Mouse (Mus musculus) heart, embryonic 14.5 days (tissue): Measurements from ENCODE around the gene Ttll5. TPM values are rescaled to one million over a fixed set of nuclear protein-coding genes. Genes with fewer than 3 reads are reported as not detected.

Experiments
- ATAC-seq: fragments of 200-750 bp; cut with Nextera tagmentation; 2 replicates; pipeline ENCODE4 v1.8.0; 2017; ENCODE audit warnings: low read depth, moderate TSS enrichment; ENCODE audit not compliant: insufficient number of reproducible peaks, insufficient read depth, low FRiP score
- H3K27ac ChIP-seq, 2 experiments: fragments of 200-500 bp in 1 of 2; fragments of 300-500 bp in 1 of 2; sonication (generic) in 1 of 2; replicated peaks in 1 of 2; 2 replicates each; pipeline ENCODE4 v1.5.1; 2012 to 2014; ENCODE audit warnings: low read depth in 2 of 2, low read length in 2 of 2, control low read depth in 1 of 2, mild to moderate bottlenecking in 1 of 2, mixed read lengths in 1 of 2; ENCODE audit not compliant: control insufficient read depth in 1 of 2, insufficient read depth in 1 of 2
- H3K27me3 ChIP-seq: fragments of 300-500 bp; sonication (generic); 2 replicates; pipeline ENCODE4 v1.6.1; 2014; ENCODE audit warnings: mild to moderate bottlenecking, low read length, control low read depth; ENCODE audit not compliant: control insufficient read depth, insufficient read depth
- H3K36me3 ChIP-seq: fragments of 300-500 bp; sonication (generic); 2 replicates; pipeline ENCODE4 v1.6.1; 2014; ENCODE audit warnings: mild to moderate bottlenecking, control low read depth, low read length, mixed read lengths; ENCODE audit not compliant: control insufficient read depth, insufficient read depth
- H3K4me1 ChIP-seq, 2 experiments: fragments of 200-500 bp in 1 of 2; fragments of 300-500 bp in 1 of 2; sonication (generic) in 1 of 2; 2 replicates each; pipeline ENCODE4 v1.6.1; 2012 to 2014; ENCODE audit warnings: low read length in 2 of 2, control low read depth in 1 of 2, mixed read lengths in 1 of 2; ENCODE audit not compliant: control insufficient read depth in 2 of 2, insufficient read depth in 2 of 2
- H3K4me2 ChIP-seq: fragments of 300-500 bp; sonication (generic); 2 replicates; pipeline ENCODE4 v1.6.1; 2014; ENCODE audit warnings: mild to moderate bottlenecking, low read length
- H3K4me3 ChIP-seq, 2 experiments: fragments of 200-500 bp in 1 of 2; fragments of 300-500 bp in 1 of 2; sonication (generic) in 1 of 2; 2 replicates each; pipeline ENCODE4 v1.5.1; 2012 to 2014; ENCODE audit warnings: low read length in 2 of 2, mild to moderate bottlenecking in 2 of 2, control low read depth in 1 of 2, low read depth in 1 of 2, moderate library complexity in 1 of 2; ENCODE audit not compliant: control insufficient read depth in 1 of 2, insufficient read depth in 1 of 2
- H3K9ac ChIP-seq: fragments of 300-500 bp; sonication (generic); 2 replicates; pipeline ENCODE4 v1.6.1; 2014; ENCODE audit warnings: mild to moderate bottlenecking, low read length
- H3K9me3 ChIP-seq: fragments of 300-500 bp; sonication (generic); 2 replicates; pipeline ENCODE4 v1.6.1; 2016; ENCODE audit warnings: low read length, control low read depth; ENCODE audit not compliant: control insufficient read depth
- WGBS: fragments of 180-500 bp; shearing (Covaris S2); extraction: QIAGEN DNeasy Blood & Tissue Kit; methylation state at CpG from one replicate; pipeline ENCODE4 v1.1.7; 2014; 5-methylcytosine and 5-hydroxymethylcytosine counted together
- polyA plus RNA-seq: library from polyadenylated mRNA; unstranded; fragments of >200 nt; fragmentation: Nextera tagmentation; extraction: Ambion mirVana; gene quantifications from 2 replicates; pipeline ENCODE4 v1.2.1, GENCODE M21; 2014

Gene Ttll5
- polyA plus RNA-seq = 17.1 and 18.5 TPM in 2 replicates

GRCm38 (mm10) chr12:85824438-85825264, at the start of gene Ttll5, which contains the start of gene Erg28:
Gene Ttll5 (plus strand): TSS chr12:85824659.
Gene Erg28 (minus strand): TSS chr12:85824550.
- Histone ChIP-seq H3K27me3 (no peaks in the 10 kb centered on the region), H3K9me3 (no peaks in the 10 kb centered on the region), H3K4me1 (peaks cover 6 to 24% of the 10 kb centered on the region in 2 experiments), H3K36me3 (peaks cover 35% of the 10 kb centered on the region), H3K4me2 (peak within 1 kb of the TSS; percentile 93), H3K27ac (peak within 1 kb of the TSS; percentile 98 to 99), H3K4me3 (peak within 1 kb of the TSS; percentile 71 to 93), H3K9ac (peak within 1 kb of the TSS; percentile 83)
- under 1% methylated on average over 67 of the region's 67 CpGs for WGBS
- peak; percentile 94 for ATAC-seq

GRCm38 (mm10) chr12:85778962-85779361, 45.5 kb upstream of the Ttll5 start:
- ATAC-seq = no peak
- WGBS = 62% methylated on average over 3 of the region's 3 CpGs
- no peak overlapping the region for H3K4me3 ChIP-seq
- no peak overlapping the region for H3K9ac ChIP-seq
- no peak overlapping the region for H3K27ac ChIP-seq
- no peak overlapping the region for H3K4me2 ChIP-seq
- no peaks in the 10 kb centered on the region for H3K4me1 ChIP-seq
- no peaks in the 10 kb centered on the region for H3K9me3 ChIP-seq
- H3K27me3 ChIP-seq = no peaks in the 10 kb centered on the region
- H3K36me3 ChIP-seq = no peaks in the 10 kb centered on the region

GRCm38 (mm10) chr12:85779707-85780106, 44.8 kb upstream of the Ttll5 start:
- no peaks in the 10 kb centered on the region for H3K36me3 ChIP-seq
- H3K4me1 ChIP-seq = no peaks in the 10 kb centered on the region
- H3K4me3 ChIP-seq = no peak overlapping the region
- H3K9me3 ChIP-seq = no peaks in the 10 kb centered on the region
- WGBS = 90% methylated on average over 5 of the region's 5 CpGs
- H3K27ac ChIP-seq = no peak overlapping the region
- no peaks in the 10 kb centered on the region for H3K27me3 ChIP-seq
- ATAC-seq = no peak
- no peak overlapping the region for H3K4me2 ChIP-seq
- no peak overlapping the region for H3K9ac ChIP-seq

- ATAC-seq = no peak
- no peak overlapping the region for H3K27ac ChIP-seq
- H3K9ac ChIP-seq = no peak overlapping the region
- WGBS = 84% methylated on average over 3 of the region's 3 CpGs
- H3K4me1 ChIP-seq = no peaks in the 10 kb centered on the region; a peak in 2 of 4 replicates
- H3K4me3 ChIP-seq = no peak overlapping the region
- H3K4me2 ChIP-seq = no peak overlapping the region
- no peaks in the 10 kb centered on the region for H3K36me3 ChIP-seq
- H3K27me3 ChIP-seq = no peaks in the 10 kb centered on the region
- no peaks in the 10 kb centered on the region for H3K9me3 ChIP-seq
Observed at GRCm38 (mm10) chr12:85781606-85782005, 42.9 kb upstream of the Ttll5 start.

- H3K9ac ChIP-seq = no peak overlapping the region
- H3K27ac ChIP-seq = no peak overlapping the region
- H3K4me2 ChIP-seq = no peak overlapping the region
- WGBS = 69% methylated on average over 19 of the region's 19 CpGs
- no peaks in the 10 kb centered on the region for H3K36me3 ChIP-seq
- H3K9me3 ChIP-seq = no peaks in the 10 kb centered on the region
- ATAC-seq = 0 out of 2 replicates have a peak, but pooled peaks have one; percentile 21
- no peak overlapping the region for H3K4me3 ChIP-seq
- no peaks in the 10 kb centered on the region for H3K27me3 ChIP-seq
- no peaks in the 10 kb centered on the region; a peak in 2 of 4 replicates for H3K4me1 ChIP-seq
Observed at GRCm38 (mm10) chr12:85784916-85785815, 39.3 kb upstream of the Ttll5 start.

- Histone ChIP-seq H3K4me1 (peaks cover 0 to 6% of the 10 kb centered on the region in 2 experiments; a peak in 2 of 4 replicates), H3K27me3 (no peaks in the 10 kb centered on the region), H3K4me2 (no peak overlapping the region), H3K4me3 (no peak overlapping the region), H3K9ac (no peak overlapping the region), H3K36me3 (no peaks in the 10 kb centered on the region), H3K9me3 (no peaks in the 10 kb centered on the region), H3K27ac (no peak overlapping the region)
- 76% methylated on average over 4 of the region's 4 CpGs for WGBS
- ATAC-seq = no peak
Observed at GRCm38 (mm10) chr12:85792158-85792557, 32.3 kb upstream of the Ttll5 start.

GRCm38 (mm10) chr12:85792821-85793346, 31.6 kb upstream of the Ttll5 start:
- WGBS = 34% methylated on average over 6 of the region's 6 CpGs
- peaks cover 0 to 6% of the 10 kb centered on the region in 2 experiments; a peak in 2 of 4 replicates for H3K4me1 ChIP-seq
- no peak overlapping the region for H3K4me2 ChIP-seq
- no peak overlapping the region for H3K9ac ChIP-seq
- ATAC-seq = no peak
- no peak overlapping the region for H3K4me3 ChIP-seq
- H3K36me3 ChIP-seq = no peaks in the 10 kb centered on the region
- no peaks in the 10 kb centered on the region for H3K27me3 ChIP-seq
- no peak overlapping the region for H3K27ac ChIP-seq
- no peaks in the 10 kb centered on the region for H3K9me3 ChIP-seq
